Mouse (Mus musculus) gastrocnemius, postnatal 36 days (tissue): Measurements from ENCODE around the gene Zfp644. TPM values are rescaled to one million over a fixed set of nuclear protein-coding genes. Genes with fewer than 3 reads are reported as not detected.
"Not testable (repeated sequence)": the region's sequence is repeated elsewhere in the genome, so short reads cannot be mapped to it uniquely, and the experiment has no call there.

ENCODE experiments used
- DNase-seq, 2 experiments: peaks; one replicate each; pipeline ENCODE4 v3.0.0; 2022
- intact Hi-C: fragments of 180-260 bp; cut with DNase I; formaldehyde crosslinking; loops from one replicate; pipeline ENCODE4 v1.15.1; 2025
- long read RNA-seq, 2 experiments: library from polyadenylated mRNA; stranded (forward); transcript quantifications; one replicate each; pipeline ENCODE4 v2.0.0; 2021
- total RNA-seq, 2 experiments: library from RNA; stranded (reverse); gene quantifications; 2 replicates each; pipeline ENCODE4 v1.2.3; 2021

The Zfp644 gene
- 10 to 100 TPM; 37.7 to 44.1 TPM for total RNA-seq
- long read RNA-seq, experiment 1, partial matches to known transcripts, result 1 of 5 reads
- long read RNA-seq, experiment 1, other reads (novel, unspliced or antisense), result 3 of 5 reads
- long read RNA-seq, experiment 2, full-length matches to known transcripts, result 3 of 11 reads
- long read RNA-seq, experiment 2, partial matches to known transcripts, result 2 of 11 reads
- long read RNA-seq, experiment 2, other reads (novel, unspliced or antisense), result 6 of 11 reads

DNA sequence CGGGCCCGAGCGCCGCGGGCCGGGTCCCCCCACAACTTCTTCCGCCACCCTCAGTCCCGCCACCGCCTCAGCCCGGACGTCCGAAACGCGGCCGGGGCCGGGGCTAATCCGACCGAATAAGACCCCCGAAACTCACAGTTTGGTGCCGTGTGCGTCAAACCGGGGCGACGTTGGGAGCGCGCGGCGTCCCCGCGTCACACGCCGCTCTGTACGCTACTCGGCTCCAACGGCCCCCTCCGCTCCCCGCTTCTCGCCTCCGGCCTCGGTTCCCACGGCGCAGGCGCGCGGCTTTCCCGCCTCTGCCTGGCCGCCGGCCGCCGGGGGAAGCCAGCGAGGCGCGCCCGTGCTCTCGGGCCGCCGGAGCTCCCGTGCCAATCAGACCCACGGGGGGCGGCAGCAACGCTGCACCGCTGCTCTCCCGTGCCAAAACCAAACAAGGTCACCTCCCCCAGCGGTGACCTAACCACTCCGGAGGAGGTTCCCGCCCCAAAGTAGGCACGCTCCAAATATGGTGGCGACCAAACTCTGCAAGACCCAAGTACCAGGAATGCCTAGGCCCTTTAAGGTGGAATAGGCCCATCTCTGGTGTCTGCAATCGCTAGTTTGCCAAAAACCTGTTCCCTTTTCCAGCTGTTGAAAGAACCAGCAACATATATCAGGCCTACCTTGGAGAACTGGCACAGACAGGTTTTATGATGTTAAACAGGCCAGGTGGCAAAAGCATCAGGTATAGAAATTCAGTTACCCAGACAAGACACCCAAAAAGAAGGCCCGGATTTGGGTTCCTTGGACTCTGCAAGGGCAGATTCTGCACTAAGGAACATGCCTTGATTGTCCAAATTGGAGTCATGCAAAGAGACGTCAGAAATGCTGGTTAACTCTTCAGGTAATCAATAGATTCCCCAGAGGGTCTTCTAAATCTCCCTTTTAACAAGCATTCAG lies at the start of gene Zfp644:
TSS of gene Zfp644 (minus strand) at position 892 of the 942 bp plus-strand sequence.
- intact Hi-C loops, result loop anchor here (5.0 kb wide), 1 partner anchor 119 kb away; no protein-coding TSS in a partner anchor

DNA sequence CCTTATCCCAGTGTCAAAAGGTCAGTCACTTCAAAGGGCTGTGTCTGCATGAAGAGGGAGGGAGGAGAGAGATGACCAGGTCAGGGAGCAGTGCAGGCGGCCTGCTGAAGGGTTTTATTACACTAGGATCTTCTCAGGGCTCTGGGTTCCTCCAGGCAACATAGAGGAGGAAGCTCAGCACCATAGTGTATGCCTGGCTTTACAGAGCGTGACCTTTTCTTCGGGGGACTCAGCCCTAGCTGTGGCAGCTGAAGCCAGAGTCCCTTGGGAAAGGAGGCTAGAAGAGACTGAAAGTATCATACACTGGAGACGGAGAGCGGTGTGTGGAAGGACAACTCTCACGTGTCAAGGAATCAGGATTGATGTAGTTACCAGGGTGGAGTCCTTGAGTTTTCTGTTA lies 42.6 kb upstream of the Zfp644 start:
- DNase-seq, result no peak
- intact Hi-C loops, result no loop called here

More for the DNA sequence above, at the start of gene Zfp644:
- DNase-seq, result peak; percentile 76 to 81

DNA sequence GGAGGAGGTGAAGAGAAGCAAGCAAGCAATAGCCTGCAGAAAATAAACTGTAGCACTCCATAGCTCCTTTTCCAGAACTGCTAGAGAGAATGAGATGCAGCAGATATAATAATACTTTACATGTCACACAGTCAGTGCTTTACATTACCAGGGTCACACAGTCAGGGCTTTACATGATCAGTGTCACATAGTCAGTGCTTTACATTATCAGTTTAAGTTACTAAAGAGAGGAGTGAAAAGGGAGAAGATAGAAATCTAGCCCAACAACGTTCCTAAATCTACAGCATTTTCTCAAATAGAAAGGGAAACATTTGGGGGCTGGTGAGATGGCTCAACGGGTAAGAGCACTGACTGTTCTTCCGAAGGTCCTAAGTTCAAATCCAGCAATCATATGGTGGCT lies 26.4 kb upstream of the Zfp644 start:
- intact Hi-C loops, result no loop called here

DNA sequence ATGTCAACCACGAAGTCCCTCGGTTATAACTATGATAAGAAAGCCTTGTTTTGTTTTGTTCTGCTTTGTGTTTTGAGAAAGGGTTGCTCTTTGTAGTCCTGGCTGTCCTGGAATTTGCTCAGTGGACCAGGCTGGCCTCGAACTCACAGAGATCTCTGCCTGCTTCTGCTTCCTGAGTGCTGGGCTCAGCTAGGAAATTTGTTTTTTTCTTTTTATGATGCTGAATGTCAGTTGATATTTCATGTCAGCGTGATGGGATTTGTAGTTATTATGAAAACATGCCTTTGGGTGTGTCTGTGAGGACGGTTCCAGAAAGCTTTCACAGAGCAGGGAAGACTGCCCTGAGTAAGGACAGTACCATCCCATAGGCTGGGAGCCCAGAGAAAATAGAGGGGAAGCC lies 25.7 kb upstream of the Zfp644 start:
- intact Hi-C loops, result no loop called here
- DNase-seq, result no peak

More for the DNA sequence above, 26.4 kb upstream of the Zfp644 start:
- no peak for DNase-seq

DNA sequence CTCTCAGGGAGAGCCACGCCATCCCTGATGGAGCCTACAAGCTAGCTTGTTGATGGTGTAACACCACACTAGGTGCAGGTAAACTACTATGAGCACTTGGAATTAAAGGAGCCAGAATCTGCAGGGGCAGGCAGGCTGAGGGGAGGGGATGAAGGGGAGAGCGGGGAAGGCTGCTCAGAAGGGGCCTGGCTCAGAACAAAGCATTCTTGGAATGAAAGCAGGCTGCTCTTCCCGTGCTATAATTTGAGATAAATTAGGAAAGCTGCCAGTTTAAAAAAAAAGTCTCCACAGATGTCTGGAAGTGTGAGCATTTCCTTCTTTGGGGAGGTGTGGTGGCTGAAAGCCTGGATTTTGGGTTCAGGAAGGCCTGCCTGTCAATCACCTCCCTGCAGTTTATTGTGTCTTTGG lies 14.8 kb upstream of the Zfp644 start:
- DNase-seq, result no peak
- intact Hi-C loops, result no loop called here

DNA sequence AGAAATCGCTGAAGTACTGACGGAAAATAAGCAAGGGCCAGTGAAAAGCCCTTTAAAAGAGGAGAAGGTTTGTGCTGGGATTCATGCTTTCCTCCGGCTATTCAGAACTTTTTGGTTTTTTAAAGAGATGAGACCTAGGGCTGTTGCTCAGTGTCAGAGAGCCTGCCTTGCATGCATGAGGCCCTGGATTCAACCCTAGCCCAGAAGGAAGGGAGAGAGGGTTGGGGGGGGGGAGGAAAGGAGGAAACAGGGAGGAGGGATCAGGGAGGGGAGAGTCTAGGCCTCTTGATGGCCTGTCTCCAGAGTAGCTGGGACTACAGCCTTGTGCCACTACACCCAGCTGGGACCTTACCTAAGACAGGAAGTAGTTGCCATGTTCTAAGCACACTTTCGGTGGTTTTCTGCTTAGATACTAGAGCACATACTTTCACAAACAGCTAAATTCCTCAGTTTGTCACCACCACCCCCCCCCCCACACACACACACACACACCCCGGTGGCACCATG lies 14.2 kb upstream of the Zfp644 start:
- DNase-seq, result no peak
- intact Hi-C loops, result no loop called here

DNA sequence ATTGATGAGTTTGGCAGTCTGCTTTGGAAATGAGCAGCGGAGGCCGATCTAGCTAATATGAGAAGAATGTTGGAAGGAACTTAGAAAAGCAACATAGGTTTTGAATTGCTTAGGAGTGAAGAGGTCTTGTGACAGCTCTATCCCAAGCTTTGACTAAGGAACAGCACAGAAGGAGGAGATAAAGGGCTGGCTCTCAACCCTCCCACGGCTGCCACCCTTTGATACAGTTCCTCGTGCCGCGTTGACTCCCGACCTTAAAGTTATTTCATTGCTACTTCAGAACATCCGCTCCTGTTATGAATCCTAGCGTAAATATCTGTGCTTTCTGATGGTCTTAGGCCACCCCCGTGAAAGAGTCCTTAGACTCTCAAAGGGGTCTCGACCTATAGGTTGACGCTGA lies 13.5 kb upstream of the Zfp644 start:
- intact Hi-C loops, result no loop called here

DNA sequence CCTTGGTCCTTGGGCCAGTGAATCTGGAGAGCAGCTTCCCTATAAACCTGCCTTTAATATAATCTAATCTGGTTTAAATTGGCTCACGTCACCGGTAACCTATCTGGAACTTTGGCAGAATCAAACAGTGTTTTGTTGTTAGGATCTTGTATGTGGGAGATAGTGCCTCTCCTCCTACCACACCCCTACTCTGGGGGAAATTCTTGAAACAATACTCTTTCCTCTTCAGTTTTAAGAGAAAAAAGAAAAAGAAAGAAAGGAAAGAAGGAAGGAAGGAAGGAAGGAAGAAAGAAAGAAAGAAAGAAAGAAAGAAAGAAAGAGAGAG lies 13.0 kb upstream of the Zfp644 start:
- DNase-seq, result no peak
- intact Hi-C loops, result no loop called here

More for the DNA sequence above, 13.5 kb upstream of the Zfp644 start:
- DNase-seq, result no peak

DNA sequence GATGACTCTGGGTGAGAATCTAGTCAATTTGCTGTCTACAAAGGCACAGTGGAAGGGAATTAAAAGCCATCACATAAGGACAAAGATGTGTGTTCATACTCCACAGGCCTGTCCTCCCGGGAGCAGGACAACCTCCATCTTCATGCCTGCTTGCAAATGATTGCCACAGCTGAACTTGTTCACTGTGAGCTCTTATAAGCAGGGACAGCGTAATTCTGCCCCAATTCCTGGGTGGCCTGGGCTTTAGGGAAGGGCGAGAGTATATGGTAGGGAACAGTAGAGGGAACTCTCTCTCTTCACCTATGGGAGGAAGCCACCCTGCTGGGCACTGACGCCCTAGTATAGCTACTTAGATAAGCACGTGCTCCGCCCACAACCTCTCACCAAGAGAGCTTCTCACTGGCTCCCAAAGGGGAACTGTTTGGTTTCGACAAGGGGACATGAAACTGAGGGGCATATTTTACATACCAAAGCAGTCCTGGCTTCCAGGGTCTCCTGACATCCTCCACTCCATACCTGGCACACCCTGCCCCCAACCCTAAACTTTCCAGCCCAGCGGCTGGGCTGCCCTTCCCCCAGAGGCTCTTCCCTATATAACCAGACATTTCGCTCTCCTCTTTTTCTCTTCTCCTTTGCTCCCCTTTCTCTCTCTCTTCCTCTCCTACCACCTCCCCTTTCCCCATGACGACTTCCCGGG lies 12.4 kb upstream of the Zfp644 start:
- intact Hi-C loops, result no loop called here
- no peak for DNase-seq

DNA sequence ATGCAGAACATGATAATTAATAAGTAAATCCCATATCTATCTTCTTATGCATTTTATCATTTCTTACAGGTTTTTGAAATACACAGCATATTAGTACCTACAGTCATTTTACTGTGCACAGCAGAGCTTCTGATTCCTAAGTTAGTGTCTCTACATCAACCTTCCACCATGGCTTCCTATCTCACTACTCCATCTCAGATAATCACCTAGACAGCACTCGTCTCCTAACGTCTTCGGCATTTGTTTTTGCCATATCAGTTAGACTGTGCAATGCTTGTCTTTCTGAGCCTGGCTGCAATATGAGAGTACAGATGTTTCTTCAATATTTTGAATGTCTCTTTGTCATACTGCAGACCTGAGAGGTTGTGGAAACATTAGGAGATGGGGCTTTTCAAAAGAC lies 9.3 kb upstream of the Zfp644 start:
- intact Hi-C loops, result no loop called here
- DNase-seq, result no peak

DNA sequence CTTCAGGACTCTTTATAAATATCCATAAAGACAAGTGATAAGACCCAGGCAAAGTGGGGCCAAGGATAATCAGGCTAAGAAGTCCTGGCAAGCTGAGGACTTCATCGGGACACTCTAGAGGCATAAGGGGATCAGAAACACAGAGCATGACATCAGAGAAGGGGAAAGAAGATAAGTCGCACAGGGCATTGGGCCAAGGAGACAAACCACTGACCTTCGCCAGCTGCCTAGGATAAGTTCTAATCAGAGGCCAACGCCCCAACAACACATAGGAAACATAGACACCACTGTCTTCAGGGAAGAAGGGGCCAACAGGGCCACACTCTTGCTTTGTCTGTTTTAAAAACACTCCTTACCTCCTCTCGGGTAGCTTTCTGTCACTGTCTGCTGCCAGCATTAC lies 8.1 kb upstream of the Zfp644 start:
- DNase-seq, result no peak
- intact Hi-C loops, result no loop called here

DNA sequence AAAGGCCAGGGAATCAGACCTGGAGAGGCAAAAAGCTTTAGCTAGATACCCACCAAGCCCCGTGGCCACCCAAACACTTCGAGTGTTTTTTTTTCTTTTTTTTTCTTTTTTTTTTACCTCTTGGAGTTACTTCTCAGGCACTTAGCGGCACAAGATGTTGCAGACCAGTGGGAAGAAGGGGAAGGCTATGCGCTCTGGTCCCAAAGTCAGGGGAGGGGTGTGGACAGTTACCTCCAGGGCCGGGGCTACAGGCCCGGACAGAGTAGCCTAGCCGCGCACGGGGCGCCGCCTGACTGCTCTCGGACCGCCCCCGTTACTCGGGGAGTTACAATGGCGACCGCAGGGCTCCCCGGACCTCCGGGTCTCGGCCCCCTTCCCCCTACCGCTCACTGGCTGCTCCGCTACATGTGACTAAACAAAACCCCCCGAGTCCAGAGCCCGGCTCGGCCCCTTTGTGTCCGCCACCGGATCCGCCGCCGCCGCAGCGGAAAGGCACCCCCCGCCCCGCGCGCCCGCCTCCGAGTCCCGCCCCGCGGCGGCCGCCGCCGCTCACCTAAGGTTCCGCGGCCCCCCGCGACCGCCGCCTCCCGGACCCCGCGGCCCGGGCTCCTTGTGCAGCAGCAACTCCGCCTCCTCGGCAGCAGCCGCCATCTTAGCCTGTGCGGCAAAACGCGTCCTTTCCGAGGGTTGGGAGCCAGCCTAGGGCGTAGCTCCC lies 1.2 kb downstream of the Zfp644 start:
- intact Hi-C loops, result loop anchor here (5.0 kb wide), 1 partner anchor 119 kb away; no protein-coding TSS in a partner anchor

DNA sequence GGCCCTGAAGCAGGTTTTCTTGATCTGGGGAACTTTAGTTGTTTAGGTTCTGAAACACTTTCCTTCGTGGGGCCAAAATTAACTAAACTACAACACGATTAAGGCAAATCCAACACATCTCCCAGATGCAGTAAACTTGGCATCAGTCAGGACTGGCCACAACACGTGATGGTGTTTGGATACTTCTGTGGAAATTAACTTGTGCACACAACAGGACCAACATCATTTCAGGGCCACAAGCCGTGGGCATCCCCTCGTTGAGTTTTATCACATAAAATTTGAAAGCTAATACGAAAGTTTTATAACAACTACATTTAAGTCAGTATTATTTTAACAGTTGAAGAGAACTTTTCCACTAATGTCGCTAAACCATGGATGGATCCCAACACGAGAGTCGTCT lies 1.9 kb downstream of the Zfp644 start:
- intact Hi-C loops, result loop anchor here (5.0 kb wide), 1 partner anchor 118 kb away; no protein-coding TSS in a partner anchor
- DNase-seq, result no peak

More for the DNA sequence above, 1.2 kb downstream of the Zfp644 start:
- DNase-seq, result peak in 1 of 2 experiments; percentile 53

DNA sequence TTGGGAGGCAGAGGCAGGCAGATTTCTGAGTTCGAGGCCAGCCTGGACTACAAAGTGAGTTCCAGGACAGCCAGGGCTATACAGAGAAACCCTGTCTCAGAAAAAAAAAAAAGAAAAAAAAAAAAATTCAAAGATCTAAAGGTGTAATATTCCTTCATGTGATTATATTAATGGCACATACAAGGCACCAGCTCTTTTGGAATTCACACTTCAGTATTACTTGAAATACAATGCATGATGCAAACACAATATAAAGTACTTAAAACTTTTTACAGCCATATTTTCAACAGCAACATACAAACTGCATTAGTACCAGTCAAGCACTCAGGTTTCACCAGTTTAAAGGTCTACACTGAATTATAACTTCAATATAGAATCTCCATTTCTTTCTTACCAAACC lies 2.4 kb downstream of the Zfp644 start:
- intact Hi-C loops, result loop anchor here (5.0 kb wide), 1 partner anchor 117 kb away; no protein-coding TSS in a partner anchor
- no peak for DNase-seq

DNA sequence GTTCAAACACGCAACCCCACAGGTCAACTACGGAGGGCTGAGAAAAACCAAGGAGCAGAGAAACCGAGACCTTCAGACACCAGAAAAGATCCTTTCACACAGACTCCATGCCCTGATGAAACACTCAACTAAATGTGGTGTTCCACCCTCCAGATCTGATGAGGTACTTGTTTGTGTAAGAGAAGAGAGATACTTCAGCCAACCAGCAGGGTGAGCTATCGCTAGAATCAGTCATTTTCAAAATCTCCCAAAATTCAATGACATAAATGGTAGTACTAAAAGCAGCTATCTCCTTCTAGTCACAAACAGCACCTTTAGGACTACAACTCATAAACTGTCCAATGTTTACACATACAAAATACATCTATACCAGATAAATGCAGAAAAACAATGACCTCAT lies 4.1 kb downstream of the Zfp644 start:
- no peak for DNase-seq
- intact Hi-C loops, result no loop called here

DNA sequence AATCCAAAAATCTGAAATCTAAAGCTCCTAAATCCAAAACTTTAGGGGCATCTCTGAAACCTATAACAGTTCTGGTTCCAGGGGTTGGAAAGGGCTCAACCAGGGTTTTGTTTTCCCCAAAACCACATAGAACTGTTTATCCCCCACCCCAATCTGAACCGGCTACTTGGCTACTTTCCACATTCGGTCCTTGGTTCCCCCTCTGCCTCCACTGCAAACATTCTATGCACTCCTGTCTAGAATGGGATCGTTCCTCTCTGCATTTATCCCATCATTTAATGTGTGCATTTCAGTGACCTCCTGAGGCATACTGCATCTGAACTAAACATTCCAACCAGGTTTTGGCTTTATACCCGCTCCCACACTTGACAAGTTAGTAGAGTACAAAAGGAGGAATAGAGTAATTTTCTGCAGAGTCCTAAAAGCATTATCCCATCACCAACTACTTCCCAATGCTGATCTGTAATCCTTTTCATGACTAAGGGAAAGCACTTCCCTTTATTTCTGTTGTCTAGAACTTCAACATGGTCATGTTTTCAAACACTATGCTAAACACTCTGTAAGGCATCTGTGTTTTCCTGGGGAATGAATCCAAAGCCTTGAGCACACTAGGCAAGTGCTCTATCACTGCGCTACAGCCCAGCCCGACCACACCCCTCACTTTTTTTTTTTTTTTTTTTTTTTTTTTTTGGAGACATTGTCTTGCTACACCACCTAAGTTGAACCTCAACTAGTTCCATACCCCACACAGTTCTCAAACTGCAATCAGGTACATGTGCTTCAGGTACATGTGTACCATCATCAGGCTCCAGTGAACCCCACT lies 16.2 kb downstream of the Zfp644 start:
- intact Hi-C loops, result no loop called here

DNA sequence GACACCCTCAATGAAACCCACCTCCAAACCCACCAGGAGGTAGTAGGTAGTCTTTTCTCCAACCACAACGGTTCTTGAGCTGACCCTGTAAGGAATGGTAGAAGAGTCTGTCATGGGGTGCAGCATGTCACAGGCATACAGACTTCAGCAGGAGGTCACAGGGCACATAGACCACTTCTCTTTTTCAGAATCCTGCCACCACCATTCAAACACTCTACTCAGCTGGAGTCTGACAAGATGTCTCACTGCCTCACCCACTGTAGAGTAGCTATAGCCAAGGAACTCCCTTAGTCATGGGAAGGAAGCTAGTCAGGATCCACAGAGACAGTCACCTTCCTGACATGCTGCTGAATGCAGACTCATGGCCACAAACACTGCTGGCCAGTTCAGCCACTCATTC lies 17.4 kb downstream of the Zfp644 start:
- DNase-seq, result no peak
- intact Hi-C loops, result no loop called here

More for the DNA sequence above, 16.2 kb downstream of the Zfp644 start:
- no peak for DNase-seq

DNA sequence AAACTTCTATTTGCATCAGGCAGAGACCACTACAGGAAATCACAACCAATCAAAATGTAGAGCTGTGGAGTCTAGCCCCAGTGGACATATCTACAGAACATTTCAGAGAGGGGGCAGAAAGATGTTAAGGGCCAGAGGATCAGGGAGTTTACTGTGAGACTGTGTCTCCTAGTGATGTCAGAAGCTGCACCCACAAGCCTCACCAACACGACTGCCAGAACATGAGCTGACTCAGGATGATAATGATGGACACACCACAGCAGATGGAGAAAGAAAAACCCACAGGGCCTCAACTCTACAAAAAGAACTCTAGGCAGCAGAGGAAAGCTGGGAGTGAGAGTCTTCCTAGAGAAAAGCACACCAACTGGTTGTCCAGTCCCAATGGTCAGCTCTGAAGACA lies 18.3 kb downstream of the Zfp644 start:
- DNase-seq, intact Hi-C loops: not testable (repeated sequence)

DNA sequence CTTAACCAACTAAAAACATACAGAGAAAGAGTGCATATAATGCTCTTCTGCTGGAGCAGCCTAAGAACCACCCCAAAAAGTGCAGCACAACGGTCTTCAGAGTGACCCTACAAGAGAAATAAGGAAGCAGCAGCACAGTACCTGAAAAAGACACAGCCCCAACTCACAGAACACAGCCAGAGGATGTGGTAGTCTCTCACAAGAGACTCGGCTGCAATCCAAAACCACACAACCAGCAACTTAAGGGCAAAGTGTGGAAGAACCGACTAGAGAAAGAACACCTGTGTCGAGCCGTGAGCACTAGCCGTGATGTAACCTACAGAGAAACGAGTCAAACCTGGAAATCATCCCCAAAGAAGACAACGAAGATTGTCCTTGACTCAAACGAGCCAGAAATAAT lies 20.3 kb downstream of the Zfp644 start:
- DNase-seq, result no peak
- intact Hi-C loops, result no loop called here
